Mouse (Mus musculus) retina, adult 2 months (tissue): Measurements from ENCODE around the gene 1700034J05Rik.

Experiments
- DNase-seq: peaks from one replicate; pipeline ENCODE4 v3.0.0-alpha.2; 2012; ENCODE audit warnings: low read depth, low spot score

The 1700034J05Rik gene

GRCm38 (mm10) chr6:146954258-146954657 is at the start of gene 1700034J05Rik:
TSS of gene 1700034J05Rik (minus strand) at chr6:146954422.
- no peak for DNase-seq

- no peak for DNase-seq
Observed at GRCm38 (mm10) chr6:146999755-147000154, 45.5 kb upstream of the 1700034J05Rik start.

GRCm38 (mm10) chr6:146999302-146999701 is 45.1 kb upstream of the 1700034J05Rik start:
- DNase-seq = no peak

GRCm38 (mm10) chr6:146998710-146999109 is 44.5 kb upstream of the 1700034J05Rik start:
- DNase-seq = no peak

GRCm38 (mm10) chr6:146997006-146997405 is 42.8 kb upstream of the 1700034J05Rik start:
- no peak for DNase-seq

- no peak for DNase-seq
Observed at GRCm38 (mm10) chr6:146995878-146996277, 41.7 kb upstream of the 1700034J05Rik start.

- no peak for DNase-seq
Observed at GRCm38 (mm10) chr6:146995391-146995790, 41.2 kb upstream of the 1700034J05Rik start.

GRCm38 (mm10) chr6:146994236-146994635 is 40.0 kb upstream of the 1700034J05Rik start:
- DNase-seq = no peak

- no peak for DNase-seq
Observed at GRCm38 (mm10) chr6:146984569-146984968, 30.3 kb upstream of the 1700034J05Rik start.

- no peak for DNase-seq
Observed at GRCm38 (mm10) chr6:146981249-146981835, 27.1 kb upstream of the 1700034J05Rik start.

GRCm38 (mm10) chr6:146979953-146980352 is 25.7 kb upstream of the 1700034J05Rik start:
- DNase-seq = no peak

- no peak for DNase-seq
Observed at GRCm38 (mm10) chr6:146979115-146979744, 25.0 kb upstream of the 1700034J05Rik start.

GRCm38 (mm10) chr6:146978691-146979114 is 24.5 kb upstream of the 1700034J05Rik start:
- no peak for DNase-seq

- DNase-seq = no peak
Observed at GRCm38 (mm10) chr6:146976446-146976845, 22.2 kb upstream of the 1700034J05Rik start.

GRCm38 (mm10) chr6:146973830-146974229 is 19.6 kb upstream of the 1700034J05Rik start:
- DNase-seq = no peak

GRCm38 (mm10) chr6:146973406-146973805 is 19.2 kb upstream of the 1700034J05Rik start:
- no peak for DNase-seq

- DNase-seq = no peak
Observed at GRCm38 (mm10) chr6:146972740-146973139, 18.5 kb upstream of the 1700034J05Rik start.

GRCm38 (mm10) chr6:146972009-146972408 is 17.8 kb upstream of the 1700034J05Rik start:
- no peak for DNase-seq

GRCm38 (mm10) chr6:146971366-146971765 is 17.1 kb upstream of the 1700034J05Rik start:
- DNase-seq = no peak

GRCm38 (mm10) chr6:146970811-146971210 is 16.6 kb upstream of the 1700034J05Rik start:
- no peak for DNase-seq

GRCm38 (mm10) chr6:146967836-146968235 is 13.6 kb upstream of the 1700034J05Rik start:
- no peak for DNase-seq

- no peak for DNase-seq
Observed at GRCm38 (mm10) chr6:146966446-146967019, 12.3 kb upstream of the 1700034J05Rik start.
